In genomic region chr2:173138323-173139239, GRCm38 (mm10) we compare ENCODE assay signal across 16 mouse cellular contexts. TPM values are rescaled to one million over a fixed set of nuclear protein-coding genes. Genes with fewer than 3 reads are reported as not detected.
DNase-seq lines count a peak whose midpoint lies in the region; ATAC-seq and TF ChIP-seq lines count a peak whose summit lies in the region.
"Had no signal": no experiment of that assay in that cellular context is flagged by ENCODE, and none has a peak within 500 bp of the region (broad histone marks: within the 10 kb centered on the region; RNA-seq: fewer than 3 reads in every experiment).

No protein-coding gene starts in this region.

- 43% methylated on average over 15 of the region's 15 CpGs for WGBS in hindbrain, embryonic 11.5 days
- WGBS in hindbrain, embryonic 14.5 days = 34% methylated on average over 15 of the region's 15 CpGs
- 63% methylated on average over 15 of the region's 15 CpGs for WGBS in liver, adult 2 months

- no peak for TF ChIP-seq CTCF in liver, adult 2 months (IDR thresholded peaks at IDR 0.05; ENCODE audit: low read depth, low read length)

- H3K9ac ChIP-seq in hindbrain, embryonic 11.5 days (ENCODE audit: low read depth, low read length) = no peak overlapping the region
- H3K9ac ChIP-seq in hindbrain, embryonic 14.5 days = no peak overlapping the region
- H3K9ac ChIP-seq in liver, adult 2 months (ENCODE audit: low read depth, low read length) = no peak overlapping the region
- H3K9ac ChIP-seq: intestine, embryonic 15.5 days; limb, embryonic 15.5 days had no signal

- no peaks in the 10 kb centered on the region for H3K27me3 ChIP-seq in hindbrain, embryonic 11.5 days (ENCODE audit: control insufficient read depth, insufficient read depth, low read length)
- H3K27me3 ChIP-seq in hindbrain, embryonic 14.5 days (ENCODE audit: control insufficient read depth, insufficient read depth, low read length) = no peaks in the 10 kb centered on the region
- H3K27me3 ChIP-seq in liver, adult 2 months (ENCODE audit: control insufficient read depth, insufficient read depth, low read length) = no peaks in the 10 kb centered on the region
- H3K27me3 ChIP-seq: intestine, embryonic 15.5 days; limb, embryonic 15.5 days had no signal

- peak; percentile 68 for ATAC-seq in hindbrain, embryonic 11.5 days (ENCODE audit: low FRiP score)
- no peak for ATAC-seq in hindbrain, embryonic 14.5 days (ENCODE audit: low FRiP score)
- ATAC-seq in megakaryocyte, adult 5-6 weeks (ENCODE audit: poor library complexity, severe bottlenecking) = no peak
- ATAC-seq: CD4-positive, CD25-positive, alpha-beta regulatory T cell, adult 4 months; intestine, embryonic 15.5 days had no signal

- H3K36me3 ChIP-seq in hindbrain, embryonic 11.5 days (ENCODE audit: control insufficient read depth, insufficient read depth, low read length) = no peaks in the 10 kb centered on the region
- no peaks in the 10 kb centered on the region for H3K36me3 ChIP-seq in hindbrain, embryonic 14.5 days (replicated peaks; ENCODE audit: control insufficient read depth, insufficient read depth)
- H3K36me3 ChIP-seq in liver, adult 2 months (ENCODE audit: control insufficient read depth, insufficient read depth, low read length) = no peaks in the 10 kb centered on the region
- H3K36me3 ChIP-seq: intestine, embryonic 15.5 days; limb, embryonic 15.5 days had no signal

- no peak overlapping the region for H3K27ac ChIP-seq in hindbrain, embryonic 11.5 days (ENCODE audit: low read depth, low read length)
- no peak overlapping the region for H3K27ac ChIP-seq in hindbrain, embryonic 14.5 days
- no peak overlapping the region for H3K27ac ChIP-seq in liver, adult 2 months (replicated peaks; ENCODE audit: insufficient read depth, low read depth, low read length)
- H3K27ac ChIP-seq: intestine, embryonic 15.5 days; left cerebral cortex, adult 2 months; limb, embryonic 15.5 days had no signal

- no peaks in the 10 kb centered on the region for H3K79me2 ChIP-seq in liver, adult 2 months (ENCODE audit: control insufficient read depth, insufficient read depth, low read length)

- H3K4me3 ChIP-seq in hindbrain, embryonic 11.5 days (ENCODE audit: low read depth, low read length) = no peak overlapping the region
- H3K4me3 ChIP-seq in hindbrain, embryonic 14.5 days (replicated peaks; ENCODE audit: low read length) = no peak overlapping the region
- no peak overlapping the region for H3K4me3 ChIP-seq in liver, adult 2 months (ENCODE audit: insufficient read depth, low read depth, low read length)
- H3K4me3 ChIP-seq: intestine, embryonic 15.5 days; left cerebral cortex, adult 2 months; limb, embryonic 15.5 days had no signal

- H3K4me1 ChIP-seq in hindbrain, embryonic 11.5 days (replicated peaks; ENCODE audit: control insufficient read depth, insufficient read depth, low read length) = no peaks in the 10 kb centered on the region
- H3K4me1 ChIP-seq in hindbrain, embryonic 14.5 days (replicated peaks; ENCODE audit: control insufficient read depth, insufficient read depth, low read length) = peaks cover 9% of the 10 kb centered on the region; the same call in 1 of the 2 replicates
- peaks cover 14% of the 10 kb centered on the region for H3K4me1 ChIP-seq in liver, adult 2 months (ENCODE audit: control insufficient read depth, insufficient read depth, low read length)
- H3K4me1 ChIP-seq: intestine, embryonic 15.5 days had no signal

- TF ChIP-seq POLR2A in liver, adult 2 months (IDR thresholded peaks at IDR 0.05; ENCODE audit: extremely low read depth, insufficient read depth, low read length) = no peak

- no peaks in the 10 kb centered on the region for H3K9me3 ChIP-seq in hindbrain, embryonic 11.5 days (ENCODE audit: control insufficient read depth, low read length)
- no peaks in the 10 kb centered on the region for H3K9me3 ChIP-seq in hindbrain, embryonic 14.5 days (ENCODE audit: control insufficient read depth, low read length)
- H3K9me3 ChIP-seq: intestine, embryonic 15.5 days; limb, embryonic 15.5 days had no signal

- no peak overlapping the region for H3K4me2 ChIP-seq in hindbrain, embryonic 11.5 days (replicated peaks; ENCODE audit: low read depth, low read length)
- H3K4me2 ChIP-seq in hindbrain, embryonic 14.5 days (replicated peaks) = no peak overlapping the region
- H3K4me2 ChIP-seq: intestine, embryonic 15.5 days; limb, embryonic 15.5 days had no signal

- DNase-seq in hindbrain, embryonic 11.5 days (ENCODE audit: low spot score) = peak; percentile 24
- DNase-seq in hindbrain, embryonic 14.5 days (ENCODE audit: low spot score) = no peak
- DNase-seq in liver, adult 2 months (ENCODE audit: extremely low read depth, low read depth, low spot score) = peak; percentile 79
- DNase-seq in liver = no peak
- peak; percentile 70 for DNase-seq in brain, adult 2 months (ENCODE audit: low read depth, low spot score)
- peak; percentile 14 to 15 for DNase-seq in layer of hippocampus, adult 8-10 months (ENCODE audit: low spot score in 2 of 2)
- DNase-seq in cerebellum, postnatal 10 days = no peak
- DNase-seq: heart, adult 11 months; heart, postnatal 10 days; lung, postnatal 10 days had no signal

RNA-seq across cellular contexts. Expression of gene Pck1, which starts 14.3 kb away (rescaled TPM):
- polyA plus RNA-seq in hindbrain, embryonic 11.5 days (2014; fragmentation: Nextera tagmentation; extraction: Ambion mirVana) = not detected in 2 replicates
- polyA plus RNA-seq in hindbrain, embryonic 14.5 days (2014; fragmentation: Nextera tagmentation; extraction: Ambion mirVana) = not detected in 2 replicates
- 2,468 and 2,488 TPM in 2 replicates for total RNA-seq in liver, adult 2 months (2014; rRNA removed)
- polyA plus RNA-seq in liver, adult 2 months (2012; rRNA removed) = 240 and 585 TPM in 2 replicates
- under 1 TPM in 1 of 4 experiments, not detected in 3; 0.11 TPM for total RNA-seq in layer of hippocampus, adult 8-10 months (2022)
- total RNA-seq in megakaryocyte, adult 5-6 weeks (2015) = not detected in 2 replicates
- not detected in 2 replicates for total RNA-seq in megakaryocyte, adult 5-6 weeks (2017)
- total RNA-seq: monocyte, adult 5-6 weeks had no signal
- polyA plus RNA-seq: CD4-positive, CD25-positive, alpha-beta regulatory T cell, adult 4 months had no signal

RNA-seq across cellular contexts. Expression of gene Ctcfl, which starts 19.3 kb away (rescaled TPM):
- 0.06 TPM in 2 replicates for polyA plus RNA-seq in hindbrain, embryonic 11.5 days (2014; fragmentation: Nextera tagmentation; extraction: Ambion mirVana)
- polyA plus RNA-seq in hindbrain, embryonic 14.5 days (2014; fragmentation: Nextera tagmentation; extraction: Ambion mirVana) = 0.05 TPM in 1 of 2 replicates, not detected in the other
- 0.27 and 0.46 TPM in 2 replicates for total RNA-seq in liver, adult 2 months (2014; rRNA removed)
- polyA plus RNA-seq in liver, adult 2 months (2012; rRNA removed) = 0.10 and 0.20 TPM in 2 replicates
- total RNA-seq in layer of hippocampus, adult 8-10 months (2022) = not detected
- 0.11 TPM in 1 of 2 replicates, not detected in the other for total RNA-seq in megakaryocyte, adult 5-6 weeks (2015)
- not detected in 2 replicates for total RNA-seq in megakaryocyte, adult 5-6 weeks (2017)
- total RNA-seq: monocyte, adult 5-6 weeks had no signal
- polyA plus RNA-seq: CD4-positive, CD25-positive, alpha-beta regulatory T cell, adult 4 months had no signal

Comparison
In these comparisons a context has a peak if more than half of its experiments do, and no peak if none do; other contexts are left out.
1. DNase-seq: peak in hindbrain, embryonic 11.5 days (single experiment), liver, adult 2 months (single experiment), brain, adult 2 months (single experiment) and layer of hippocampus, adult 8-10 months (2 of 2); none in hindbrain, embryonic 14.5 days (single experiment), liver (single experiment) and cerebellum, postnatal 10 days (0 of 2).
2. RNA of gene Pck1, which starts 14.3 kb away (total RNA-seq): 2,468 to 2,488 TPM in liver, adult 2 months; 0.11 TPM in layer of hippocampus, adult 8-10 months and not detected in megakaryocyte, adult 5-6 weeks; every median in the first group is over 1,000 times any median in the second.